Mouse (Mus musculus) bone marrow macrophage, adult 2 months (primary cell): ENCODE measurements around the gene Atxn7l3.

Experiments used
- CTCF ChIP-seq: IDR thresholded peaks from 2 replicates; pipeline ENCODE4 v1.5.1; 2012; ENCODE audit warnings: low read depth, mild to moderate bottlenecking, low read length, moderate library complexity
- POLR2A ChIP-seq: IDR thresholded peaks from 2 replicates; pipeline ENCODE4 v1.6.1; 2012; ENCODE audit warnings: mild to moderate bottlenecking, low read depth, low read length, borderline replicate concordance

GRCm38 (mm10) chr11:102308104-102308503 is 11.7 kb upstream of the Atxn7l3 start:
- TF ChIP-seq POLR2A (no peak), CTCF (no peak)
